Mouse (Mus musculus): ENCODE measurements around the gene Mindy4.

DNA sequence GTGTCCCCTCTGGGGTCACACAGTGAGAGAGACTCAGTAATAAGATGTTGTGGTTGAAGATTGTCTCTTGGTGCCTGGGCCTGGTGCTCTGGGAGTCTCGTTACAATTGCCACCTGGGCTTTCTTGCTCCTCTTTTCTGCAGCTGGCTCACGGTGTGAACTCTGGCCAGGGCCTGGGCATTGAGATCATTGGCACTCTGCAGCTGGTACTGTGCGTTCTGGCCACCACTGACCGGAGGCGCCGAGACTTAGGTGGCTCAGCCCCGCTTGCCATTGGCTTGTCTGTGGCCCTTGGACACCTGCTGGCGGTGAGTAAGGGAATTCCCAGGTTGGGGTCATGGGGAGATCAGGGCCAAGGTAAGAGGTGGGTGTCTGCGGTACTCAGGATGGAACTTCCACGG is 142.1 kb downstream of the Mindy4 start:
- TF ChIP-seq CTCF (IDR thresholded peaks at IDR 0.05; ENCODE audit: borderline replicate concordance, insufficient read depth, low read depth, low read length), result no peak
- no peak for TF ChIP-seq POLR2A (IDR thresholded peaks at IDR 0.05; ENCODE audit: borderline replicate concordance, insufficient read depth, low read length)
